Mouse (Mus musculus): Measurements from ENCODE around the gene Snx21. TPM values are rescaled to one million over a fixed set of nuclear protein-coding genes. Genes with fewer than 3 reads are reported as not detected.

Snx21 gene
- polyA plus RNA-seq, 1 experiment from 2014 or later = 40.6 TPM

GRCm38 (mm10) chr2:164776801-164777200 lies 8.8 kb upstream of the Snx21 start:
- WGBS = 53% methylated on average over 17 of the region's 17 CpGs
- Histone ChIP-seq H3K27ac (ENCODE audit: low read length) (no peak overlapping the region), H3K9me3 (replicated peaks; ENCODE audit: control insufficient read depth, low read length) (no peaks in the 10 kb centered on the region), H3K36me3 (ENCODE audit: control insufficient read depth, insufficient read depth) (no peaks in the 10 kb centered on the region; the same call in 1 of the 2 replicates), H3K4me1 (ENCODE audit: control insufficient read depth, insufficient read depth, low read length) (peaks cover 5% of the 10 kb centered on the region), H3K4me3 (ENCODE audit: low read length) (no peak overlapping the region), H3K27me3 (ENCODE audit: control insufficient read depth, insufficient read depth, low read length) (no peaks in the 10 kb centered on the region), H3K9ac (ENCODE audit: low read length) (no peak overlapping the region), H3K4me2 (ENCODE audit: low read depth, low read length) (no peak overlapping the region)
- ATAC-seq (replicated peaks; ENCODE audit: extremely low read depth, insufficient read depth, low FRiP score) = no peak

GRCm38 (mm10) chr2:164777246-164778014 lies 8.2 kb upstream of the Snx21 start:
- Histone ChIP-seq H3K4me1 (ENCODE audit: control insufficient read depth, insufficient read depth, low read length) (no peaks in the 10 kb centered on the region), H3K27me3 (ENCODE audit: control insufficient read depth, insufficient read depth, low read length) (no peaks in the 10 kb centered on the region), H3K27ac (ENCODE audit: low read length) (no peak overlapping the region), H3K36me3 (ENCODE audit: control insufficient read depth, insufficient read depth) (no peaks in the 10 kb centered on the region; the same call in 1 of the 2 replicates), H3K9ac (ENCODE audit: low read length) (no peak overlapping the region), H3K4me3 (ENCODE audit: low read length) (no peak overlapping the region), H3K4me2 (ENCODE audit: low read depth, low read length) (no peak overlapping the region), H3K9me3 (replicated peaks; ENCODE audit: control insufficient read depth, low read length) (no peaks in the 10 kb centered on the region)
- no peak for ATAC-seq (replicated peaks; ENCODE audit: extremely low read depth, insufficient read depth, low FRiP score)
- 74% methylated on average over 30 of the region's 30 CpGs for WGBS

GRCm38 (mm10) chr2:164778015-164778287 lies 7.7 kb upstream of the Snx21 start:
- Histone ChIP-seq H3K27ac (ENCODE audit: low read length) (no peak overlapping the region), H3K36me3 (ENCODE audit: control insufficient read depth, insufficient read depth) (no peaks in the 10 kb centered on the region; the same call in 1 of the 2 replicates), H3K4me1 (ENCODE audit: control insufficient read depth, insufficient read depth, low read length) (no peaks in the 10 kb centered on the region), H3K4me2 (ENCODE audit: low read depth, low read length) (no peak overlapping the region), H3K9me3 (replicated peaks; ENCODE audit: control insufficient read depth, low read length) (no peaks in the 10 kb centered on the region), H3K27me3 (ENCODE audit: control insufficient read depth, insufficient read depth, low read length) (no peaks in the 10 kb centered on the region), H3K9ac (ENCODE audit: low read length) (no peak overlapping the region), H3K4me3 (ENCODE audit: low read length) (no peak overlapping the region)
- ATAC-seq (replicated peaks; ENCODE audit: extremely low read depth, insufficient read depth, low FRiP score) = no peak
- WGBS = 90% methylated on average over 11 of the region's 11 CpGs

GRCm38 (mm10) chr2:164778809-164779208 lies 6.8 kb upstream of the Snx21 start:
- ATAC-seq (replicated peaks; ENCODE audit: extremely low read depth, insufficient read depth, low FRiP score) = no peak
- 59% methylated on average over 7 of the region's 7 CpGs for WGBS
- H3K4me3 ChIP-seq (ENCODE audit: low read length) = no peak overlapping the region
- no peak overlapping the region for H3K27ac ChIP-seq (ENCODE audit: low read length)
- H3K4me1 ChIP-seq (ENCODE audit: control insufficient read depth, insufficient read depth, low read length) = no peaks in the 10 kb centered on the region
- no peak overlapping the region for H3K4me2 ChIP-seq (ENCODE audit: low read depth, low read length)
- no peaks in the 10 kb centered on the region for H3K9me3 ChIP-seq (replicated peaks; ENCODE audit: control insufficient read depth, low read length)
- H3K27me3 ChIP-seq (ENCODE audit: control insufficient read depth, insufficient read depth, low read length) = no peaks in the 10 kb centered on the region
- no peak overlapping the region for H3K9ac ChIP-seq (ENCODE audit: low read length)
- no peaks in the 10 kb centered on the region for H3K36me3 ChIP-seq (ENCODE audit: control insufficient read depth, insufficient read depth)

GRCm38 (mm10) chr2:164779481-164780086 lies 6.0 kb upstream of the Snx21 start, which contains the start of gene Tnnc2:
TSS of gene Tnnc2 (minus strand) at chr2:164779967.
- no peak for ATAC-seq (replicated peaks; ENCODE audit: extremely low read depth, insufficient read depth, low FRiP score)

GRCm38 (mm10) chr2:164781876-164782275 lies 3.7 kb upstream of the Snx21 start:
- Histone ChIP-seq H3K4me2 (ENCODE audit: low read depth, low read length) (no peak overlapping the region), H3K9me3 (replicated peaks; ENCODE audit: control insufficient read depth, low read length) (no peaks in the 10 kb centered on the region), H3K4me1 (ENCODE audit: control insufficient read depth, insufficient read depth, low read length) (peaks cover 9% of the 10 kb centered on the region), H3K36me3 (ENCODE audit: control insufficient read depth, insufficient read depth) (no peaks in the 10 kb centered on the region), H3K9ac (ENCODE audit: low read length) (no peak overlapping the region), H3K4me3 (ENCODE audit: low read length) (no peak overlapping the region), H3K27ac (ENCODE audit: low read length) (no peak overlapping the region), H3K27me3 (ENCODE audit: control insufficient read depth, insufficient read depth, low read length) (no peaks in the 10 kb centered on the region)
- 62% methylated on average over 4 of the region's 4 CpGs for WGBS
- ATAC-seq (replicated peaks; ENCODE audit: extremely low read depth, insufficient read depth, low FRiP score) = no peak

More at GRCm38 (mm10) chr2:164779481-164780086, 6.0 kb upstream of the Snx21 start, which contains the start of gene Tnnc2:
- no peak within 1 kb of the TSS for H3K4me2 ChIP-seq (ENCODE audit: low read depth, low read length)
- H3K27me3 ChIP-seq (ENCODE audit: control insufficient read depth, insufficient read depth, low read length) = no peaks in the 10 kb centered on the region
- peaks cover 1% of the 10 kb centered on the region for H3K4me1 ChIP-seq (ENCODE audit: control insufficient read depth, insufficient read depth, low read length)
- no peak within 1 kb of the TSS for H3K9ac ChIP-seq (ENCODE audit: low read length)
- no peak within 1 kb of the TSS for H3K27ac ChIP-seq (ENCODE audit: low read length)
- 68% methylated on average over 8 of the region's 8 CpGs for WGBS
- no peaks in the 10 kb centered on the region for H3K9me3 ChIP-seq (replicated peaks; ENCODE audit: control insufficient read depth, low read length)
- no peaks in the 10 kb centered on the region for H3K36me3 ChIP-seq (ENCODE audit: control insufficient read depth, insufficient read depth)
- H3K4me3 ChIP-seq (ENCODE audit: low read length) = no peak within 1 kb of the TSS

- Histone ChIP-seq H3K9ac (ENCODE audit: low read length) (no peak overlapping the region), H3K36me3 (ENCODE audit: control insufficient read depth, insufficient read depth) (peaks cover 2% of the 10 kb centered on the region; the same call in 1 of the 2 replicates), H3K27me3 (ENCODE audit: control insufficient read depth, insufficient read depth, low read length) (no peaks in the 10 kb centered on the region), H3K4me1 (ENCODE audit: control insufficient read depth, insufficient read depth, low read length) (peaks cover 26% of the 10 kb centered on the region), H3K4me2 (ENCODE audit: low read depth, low read length) (no peak overlapping the region), H3K27ac (ENCODE audit: low read length) (no peak overlapping the region), H3K9me3 (replicated peaks; ENCODE audit: control insufficient read depth, low read length) (no peaks in the 10 kb centered on the region), H3K4me3 (ENCODE audit: low read length) (no peak overlapping the region)
- ATAC-seq (replicated peaks; ENCODE audit: extremely low read depth, insufficient read depth, low FRiP score) = no peak
- 73% methylated on average over 7 of the region's 7 CpGs for WGBS
Measured at GRCm38 (mm10) chr2:164783926-164784581, 1.6 kb upstream of the Snx21 start.

GRCm38 (mm10) chr2:164784869-164785420 lies 678 bp upstream of the Snx21 start:
- Histone ChIP-seq H3K4me1 (ENCODE audit: control insufficient read depth, insufficient read depth, low read length) (peaks cover 26% of the 10 kb centered on the region), H3K36me3 (ENCODE audit: control insufficient read depth, insufficient read depth) (peaks cover 2% of the 10 kb centered on the region; the same call in 1 of the 2 replicates), H3K9ac (ENCODE audit: low read length) (peak overlapping the region; percentile 90), H3K4me2 (ENCODE audit: low read depth, low read length) (peak overlapping the region; percentile 73), H3K9me3 (replicated peaks; ENCODE audit: control insufficient read depth, low read length) (no peaks in the 10 kb centered on the region), H3K27me3 (ENCODE audit: control insufficient read depth, insufficient read depth, low read length) (no peaks in the 10 kb centered on the region), H3K4me3 (ENCODE audit: low read length) (peak overlapping the region; percentile 73), H3K27ac (ENCODE audit: low read length) (peak overlapping the region; percentile 96)
- WGBS = 5% methylated on average over 7 of the region's 7 CpGs
- ATAC-seq (replicated peaks; ENCODE audit: extremely low read depth, insufficient read depth, low FRiP score) = no peak

Measured in heart, embryonic 16.5 days (tissue).